Mouse (Mus musculus): ENCODE results near the gene Lamtor4. TPM values are rescaled to one million over a fixed set of nuclear protein-coding genes. Genes with fewer than 3 reads are reported as not detected.

Lamtor4 gene
- polyA plus RNA-seq, 1 experiment from 2014 or later = 38.9 TPM

DNA sequence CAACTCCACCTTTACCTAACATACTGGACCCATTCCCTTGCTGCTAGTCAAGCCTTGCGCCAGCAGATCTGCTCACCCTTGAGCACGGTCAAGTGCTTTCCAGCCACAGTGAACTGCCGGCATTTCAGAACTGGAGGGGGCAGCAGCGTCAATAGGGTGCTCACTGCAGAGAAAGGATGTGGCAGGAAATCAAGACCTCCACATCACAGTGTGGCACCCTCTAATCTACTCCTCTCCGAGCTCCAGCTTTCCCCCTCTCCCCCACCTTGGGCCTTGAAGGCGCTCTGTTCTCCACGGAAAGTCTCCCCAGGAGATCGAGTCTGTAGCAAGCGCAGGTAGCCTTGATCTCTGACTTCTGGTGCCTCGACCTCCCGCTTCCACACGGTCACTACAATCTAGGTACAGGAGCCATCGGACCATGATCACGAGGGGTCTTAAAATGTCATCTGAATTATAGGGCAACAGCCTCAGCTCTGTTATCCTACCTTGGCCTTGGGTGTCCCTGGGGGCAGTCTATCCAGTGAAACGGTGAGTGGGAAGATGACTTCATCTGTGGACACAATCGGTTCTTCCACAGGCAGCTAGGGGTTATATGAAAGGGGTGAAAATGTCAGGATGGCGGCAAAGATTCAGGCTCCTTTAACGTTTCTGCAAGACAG is 7.4 kb downstream of the Lamtor4 start:
- peaks cover 62% of the 10 kb centered on the region for H3K36me3 ChIP-seq (replicated peaks)
- no peaks in the 10 kb centered on the region for H3K27me3 ChIP-seq (ENCODE audit: poor library complexity, severe bottlenecking)
- 72% methylated on average over 18 of the region's 18 CpGs for WGBS
- no peak for DNase-seq (ENCODE audit: extremely low spot score, low spot score)
- no peaks in the 10 kb centered on the region for H3K9me3 ChIP-seq
- H3K4me3 ChIP-seq = peak overlapping the region; percentile 99
- H3K27ac ChIP-seq = peak overlapping the region; percentile 93
- H3K4me1 ChIP-seq = peaks cover 30% of the 10 kb centered on the region

DNA sequence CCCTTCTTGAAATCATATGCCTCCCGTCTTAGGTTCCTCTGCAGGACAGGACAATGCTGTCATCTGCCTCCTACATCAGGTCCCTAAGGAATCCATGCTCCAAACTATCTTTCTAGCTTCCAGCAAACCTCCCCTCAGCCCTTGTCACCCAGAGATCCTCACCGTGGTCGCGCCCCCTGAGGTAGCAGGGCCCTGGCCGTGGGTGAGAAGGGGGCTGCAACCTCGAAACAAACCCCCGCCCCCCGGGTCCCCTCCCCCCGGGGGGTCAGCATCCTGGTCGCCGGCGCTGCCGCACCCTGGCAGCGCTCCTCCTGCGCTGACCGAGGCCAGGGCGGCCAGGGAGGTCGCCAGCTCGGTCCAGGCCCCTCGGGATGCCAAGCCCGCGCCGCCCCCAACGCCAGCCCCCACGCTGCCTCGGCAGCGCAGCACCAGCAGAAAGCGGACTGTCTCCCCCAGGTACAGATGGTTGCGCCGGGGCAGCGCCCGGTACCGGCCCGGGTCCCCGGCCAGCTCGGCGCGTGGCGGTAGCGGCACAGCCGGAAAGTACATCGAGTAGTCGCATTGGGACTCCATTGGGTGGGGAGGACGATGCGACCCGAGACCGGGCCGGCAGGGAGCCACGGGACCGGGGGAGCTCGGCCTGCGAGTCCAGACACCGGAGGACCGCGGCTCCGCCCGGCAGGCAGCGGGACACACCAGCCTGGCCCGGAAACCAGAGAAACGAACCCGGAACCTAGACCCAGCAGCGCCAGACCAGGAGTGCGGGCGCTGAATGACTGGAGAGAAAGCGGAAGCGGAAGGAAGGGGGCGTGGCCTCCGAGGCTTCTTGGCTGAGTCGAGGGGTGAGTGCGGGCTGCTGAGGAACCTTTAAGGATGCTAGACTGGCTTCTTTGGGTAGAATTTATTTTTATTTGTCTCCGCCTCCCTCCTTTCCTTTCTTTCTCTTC is 8.3 kb downstream of the Lamtor4 start, which contains the start of gene BC037034:
BC037034 (minus strand) TSS at position 774 of the 947 bp plus-strand sequence.
- WGBS = under 1% methylated on average over 66 of the region's 71 CpGs
- Histone ChIP-seq H3K27ac (peak within 1 kb of the TSS; percentile 93), H3K27me3 (ENCODE audit: poor library complexity, severe bottlenecking) (no peaks in the 10 kb centered on the region), H3K36me3 (replicated peaks) (peaks cover 54% of the 10 kb centered on the region), H3K4me3 (peak within 1 kb of the TSS; percentile 99), H3K4me1 (peaks cover 30% of the 10 kb centered on the region), H3K9me3 (no peaks in the 10 kb centered on the region)
- DNase-seq (ENCODE audit: extremely low spot score, low spot score) = peak; percentile 90

DNA sequence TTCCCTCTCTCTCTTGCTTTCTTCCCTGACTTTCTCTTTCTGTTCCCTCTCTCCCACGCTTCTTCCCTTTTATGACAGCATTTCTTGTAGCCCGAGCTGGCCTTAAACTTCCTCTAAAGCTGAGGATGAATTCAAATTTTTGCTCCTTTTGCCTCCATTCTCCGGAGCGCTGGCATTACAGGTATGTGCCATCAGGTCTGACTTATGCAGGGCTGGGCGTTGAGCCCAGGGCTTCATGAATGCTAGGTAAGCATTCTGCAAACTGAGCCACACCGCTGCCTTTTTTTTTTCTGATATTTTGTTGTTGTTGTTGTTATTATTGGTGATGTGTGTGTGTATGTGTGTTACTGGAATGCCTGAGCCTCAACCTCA is 8.9 kb downstream of the Lamtor4 start:
- no peaks in the 10 kb centered on the region for H3K9me3 ChIP-seq
- H3K4me3 ChIP-seq = peak overlapping the region; percentile 99
- peak overlapping the region; percentile 93 for H3K27ac ChIP-seq
- H3K36me3 ChIP-seq (replicated peaks) = peaks cover 48% of the 10 kb centered on the region
- WGBS = 17% methylated on average over 6 of the region's 6 CpGs
- no peaks in the 10 kb centered on the region for H3K27me3 ChIP-seq (ENCODE audit: poor library complexity, severe bottlenecking)
- peaks cover 30% of the 10 kb centered on the region for H3K4me1 ChIP-seq
- DNase-seq (ENCODE audit: extremely low spot score, low spot score) = no peak

- Histone ChIP-seq H3K9me3 (no peaks in the 10 kb centered on the region), H3K4me3 (no peak overlapping the region), H3K36me3 (replicated peaks) (peaks cover 33% of the 10 kb centered on the region), H3K27ac (no peak overlapping the region), H3K4me1 (peaks cover 31% of the 10 kb centered on the region), H3K27me3 (ENCODE audit: poor library complexity, severe bottlenecking) (peaks cover 3% of the 10 kb centered on the region; the same call in 1 of the 2 replicates)
- 96% methylated on average over 4 of the region's 4 CpGs for WGBS
- no peak for DNase-seq (ENCODE audit: extremely low spot score, low spot score)
These were observed 10.4 kb downstream of the Lamtor4 start for GRCm38 (mm10) chr5:138265712-138266111.

GRCm38 (mm10) chr5:138267114-138267513 is 11.8 kb downstream of the Lamtor4 start:
- WGBS = 86% methylated on average over 3 of the region's 3 CpGs
- Histone ChIP-seq H3K9me3 (no peaks in the 10 kb centered on the region), H3K4me1 (peaks cover 40% of the 10 kb centered on the region), H3K36me3 (replicated peaks) (peaks cover 19% of the 10 kb centered on the region), H3K4me3 (no peak overlapping the region), H3K27me3 (ENCODE audit: poor library complexity, severe bottlenecking) (peaks cover 17% of the 10 kb centered on the region), H3K27ac (no peak overlapping the region)
- DNase-seq (ENCODE audit: extremely low spot score, low spot score) = no peak

GRCm38 (mm10) chr5:138268980-138269379 is 13.7 kb downstream of the Lamtor4 start:
- no peaks in the 10 kb centered on the region for H3K9me3 ChIP-seq
- 84% methylated on average over 4 of the region's 4 CpGs for WGBS
- peaks cover 44% of the 10 kb centered on the region for H3K4me1 ChIP-seq
- H3K36me3 ChIP-seq (replicated peaks) = peaks cover 14% of the 10 kb centered on the region
- peaks cover 25% of the 10 kb centered on the region for H3K27me3 ChIP-seq (ENCODE audit: poor library complexity, severe bottlenecking)
- no peak overlapping the region for H3K4me3 ChIP-seq
- H3K27ac ChIP-seq = no peak overlapping the region
- no peak for DNase-seq (ENCODE audit: extremely low spot score, low spot score)

- Histone ChIP-seq H3K27ac (no peak overlapping the region), H3K27me3 (ENCODE audit: poor library complexity, severe bottlenecking) (peaks cover 39% of the 10 kb centered on the region), H3K4me3 (no peak overlapping the region), H3K4me1 (peaks cover 56% of the 10 kb centered on the region), H3K9me3 (no peaks in the 10 kb centered on the region), H3K36me3 (replicated peaks) (peaks cover 25% of the 10 kb centered on the region)
- DNase-seq (ENCODE audit: extremely low spot score, low spot score) = no peak
- 46% methylated on average over 3 of the region's 3 CpGs for WGBS
These were observed 15.9 kb downstream of the Lamtor4 start for GRCm38 (mm10) chr5:138271232-138271631.

- peaks cover 68% of the 10 kb centered on the region for H3K4me1 ChIP-seq
- peaks cover 51% of the 10 kb centered on the region for H3K27me3 ChIP-seq (ENCODE audit: poor library complexity, severe bottlenecking)
- peaks cover 33% of the 10 kb centered on the region for H3K36me3 ChIP-seq (replicated peaks)
- WGBS = 3% methylated on average over 12 of the region's 12 CpGs
- peak within 1 kb of the TSS; percentile 79 for H3K27ac ChIP-seq
- H3K9me3 ChIP-seq = no peaks in the 10 kb centered on the region
- peak; percentile 57 for DNase-seq (ENCODE audit: extremely low spot score, low spot score)
- peak within 1 kb of the TSS; percentile 44 for H3K4me3 ChIP-seq
These were observed 17.2 kb downstream of the Lamtor4 start, which contains the start of gene Gal3st4 for GRCm38 (mm10) chr5:138272409-138272923. Gal3st4 (minus strand) TSS chr5:138272840.

DNA sequence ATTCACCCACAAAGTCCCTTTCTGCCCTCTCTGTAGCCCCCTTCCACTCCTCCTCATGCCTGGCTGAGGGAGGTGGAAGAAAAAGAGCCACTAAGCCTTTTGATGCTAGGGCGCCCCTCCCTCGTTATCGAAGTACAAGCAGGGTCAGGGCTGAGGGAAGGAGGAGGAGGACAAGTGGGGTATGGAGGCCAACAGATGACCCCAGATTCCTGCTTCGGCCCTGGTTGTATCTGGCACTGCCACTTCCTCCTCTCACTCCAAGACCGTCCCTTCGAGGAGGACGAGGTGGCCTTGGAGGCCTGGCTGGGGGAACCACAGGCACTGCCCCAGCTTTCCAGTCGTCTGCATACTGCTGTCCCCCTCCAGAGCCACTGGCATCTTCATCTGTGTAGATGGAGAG is 18.9 kb downstream of the Lamtor4 start:
- Histone ChIP-seq H3K4me3 (no peak overlapping the region; the same call in 1 of the 2 replicates), H3K9me3 (no peaks in the 10 kb centered on the region), H3K27me3 (ENCODE audit: poor library complexity, severe bottlenecking) (peaks cover 51% of the 10 kb centered on the region), H3K4me1 (peaks cover 86% of the 10 kb centered on the region), H3K27ac (no peak overlapping the region), H3K36me3 (replicated peaks) (peaks cover 45% of the 10 kb centered on the region)
- WGBS = 63% methylated on average over 8 of the region's 8 CpGs
- no peak for DNase-seq (ENCODE audit: extremely low spot score, low spot score)

- 6% methylated on average over 41 of the region's 41 CpGs for WGBS
- H3K36me3 ChIP-seq (replicated peaks) = peaks cover 45% of the 10 kb centered on the region
- peaks cover 89% of the 10 kb centered on the region for H3K4me1 ChIP-seq
- peaks cover 1% of the 10 kb centered on the region for H3K9me3 ChIP-seq
- no peak for DNase-seq (ENCODE audit: extremely low spot score, low spot score)
- H3K4me3 ChIP-seq = peak overlapping the region; percentile 47
- H3K27ac ChIP-seq = peak overlapping the region; percentile 73
- H3K27me3 ChIP-seq (ENCODE audit: poor library complexity, severe bottlenecking) = peaks cover 51% of the 10 kb centered on the region
These were observed 20.2 kb downstream of the Lamtor4 start for GRCm38 (mm10) chr5:138275216-138276050.

DNA sequence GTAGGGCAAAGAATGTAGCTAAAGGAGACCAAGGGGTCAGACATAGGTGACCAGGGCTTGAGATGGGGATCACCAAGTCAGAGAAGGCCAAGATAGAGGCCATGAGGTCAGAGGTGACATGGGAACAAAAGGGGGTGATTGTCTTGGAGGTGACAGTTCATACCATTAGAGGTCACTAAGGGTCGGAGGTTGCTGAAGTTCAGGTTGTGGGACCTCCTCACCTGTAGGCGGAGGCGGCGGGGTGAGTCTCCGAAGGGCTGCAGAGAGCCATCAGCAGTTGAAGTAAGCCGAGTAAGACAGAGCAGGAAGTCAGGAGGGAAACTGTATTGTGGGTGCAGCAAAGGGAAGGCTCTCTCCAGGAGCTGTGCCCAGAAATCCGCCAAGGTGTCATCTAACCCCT is 22.7 kb downstream of the Lamtor4 start:
- 92% methylated on average over 7 of the region's 7 CpGs for WGBS
- peaks cover 50% of the 10 kb centered on the region for H3K27me3 ChIP-seq (ENCODE audit: poor library complexity, severe bottlenecking)
- peaks cover 66% of the 10 kb centered on the region for H3K4me1 ChIP-seq
- H3K9me3 ChIP-seq = peaks cover 9% of the 10 kb centered on the region
- H3K4me3 ChIP-seq = peak overlapping the region; percentile 77
- H3K36me3 ChIP-seq (replicated peaks) = peaks cover 45% of the 10 kb centered on the region
- no peak overlapping the region for H3K27ac ChIP-seq
- DNase-seq (ENCODE audit: extremely low spot score, low spot score) = no peak

Measured in forebrain, embryonic 10.5 days (tissue).